Mouse (Mus musculus) CD4-positive naive resting alpha-beta T cell, adult 57 days (primary cell): ENCODE results near the gene Rab31. TPM values are rescaled to one million over a fixed set of nuclear protein-coding genes. Genes with fewer than 3 reads are reported as not detected.

Source experiments
- total RNA-seq: library from RNA; stranded (reverse); gene quantifications from one replicate; pipeline ENCODE4 v1.2.4, GENCODE M21; 2023

Gene Rab31
- 2.2 TPM for total RNA-seq

GRCm38 (mm10) chr17:65771951-65772934 is at the start of gene Rab31:
TSS of gene Rab31 (minus strand) at chr17:65772752.

DNA sequence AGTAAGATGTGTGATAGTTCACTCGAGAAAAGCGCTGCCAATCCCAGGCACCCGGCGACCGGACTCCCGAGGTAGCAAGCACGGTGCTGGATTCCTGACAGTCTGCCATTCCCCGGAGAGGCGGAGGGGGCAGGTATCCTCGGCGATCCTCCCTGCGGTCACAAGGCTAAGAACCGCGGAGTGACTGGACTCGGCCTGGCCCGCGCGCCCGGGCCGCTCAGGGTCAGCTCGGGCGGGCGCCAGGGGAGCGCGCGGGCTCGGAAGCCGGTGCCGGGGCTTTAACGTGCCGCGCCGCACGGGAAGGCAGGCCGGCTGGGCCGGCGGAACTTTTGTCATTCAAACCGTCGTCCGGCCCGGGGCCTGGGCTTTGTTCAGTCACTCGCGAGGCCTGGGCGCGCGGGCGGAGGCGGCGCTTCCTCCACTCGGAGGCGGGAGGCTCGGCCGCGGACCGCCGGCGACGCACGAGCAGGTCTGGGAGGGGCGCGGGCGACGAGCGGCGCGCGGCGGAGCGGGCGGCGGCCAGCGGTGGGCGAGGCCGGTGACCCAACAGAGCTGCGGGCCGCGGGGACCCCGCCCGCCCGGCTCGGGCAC is 10.1 kb upstream of the Rab31 start, which contains the start of gene Ppp4r1:
Gene Ppp4r1 (plus strand): TSS at position 23 of the 591 bp plus-strand sequence.

DNA sequence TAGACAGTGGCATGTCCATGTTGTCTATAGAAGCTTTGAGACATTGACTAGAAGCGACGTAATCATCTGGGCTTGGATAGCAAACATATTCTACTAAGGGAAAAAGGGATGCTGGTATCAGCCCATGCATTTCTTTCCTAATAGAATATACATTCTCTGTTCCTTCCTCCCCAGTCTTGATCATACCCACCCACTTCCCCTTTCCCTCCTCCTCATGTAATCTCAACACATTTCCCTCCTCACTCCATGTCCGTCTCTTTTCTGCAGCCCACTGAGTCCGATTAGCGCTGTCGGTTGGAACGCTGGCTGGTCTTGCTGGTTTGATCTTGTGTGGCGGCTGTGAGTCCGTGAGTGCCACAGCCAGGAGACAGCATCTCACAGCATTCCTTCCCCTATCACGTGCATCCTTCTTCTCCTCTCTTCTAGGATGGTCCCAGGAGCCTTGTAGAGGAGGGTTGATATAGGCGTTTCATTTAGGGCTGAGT is 130.8 kb downstream of the Rab31 start, which contains the start of gene Txndc2:
Gene Txndc2 (minus strand): TSS at position 435 of the 485 bp plus-strand sequence.

GRCm38 (mm10) chr17:65613463-65614412 is 158.8 kb downstream of the Rab31 start, which contains the start of gene Vapa:
TSS of gene Vapa (minus strand) at chr17:65613555.

Other genes starting within 250 kb of the Rab31 start
- gene Tmem232, start 232.0 kb downstream of the Rab31 start, total RNA-seq, result not detected
- gene Vapa, start 159.2 kb downstream of the Rab31 start, total RNA-seq, result 75.2 TPM
- gene Txndc2, start 130.6 kb downstream of the Rab31 start, total RNA-seq, result not detected
- gene Ppp4r1, start 9.8 kb upstream of the Rab31 start, total RNA-seq, result 66.6 TPM
- gene Ralbp1, start 113.0 kb upstream of the Rab31 start, total RNA-seq, result 37.4 TPM
- 18.4 TPM for gene Twsg1, start 178.5 kb upstream of the Rab31 start, total RNA-seq